Mouse (Mus musculus): ENCODE results near the gene Gm21891. TPM values are rescaled to one million over a fixed set of nuclear protein-coding genes. Genes with fewer than 3 reads are reported as not detected.
"Not testable (repeated sequence)": the region's sequence is repeated elsewhere in the genome, so short reads cannot be mapped to it uniquely, and the experiment has no call there.

Gene Gm21891
- not detected in 2 replicates for polyA plus RNA-seq (2012; rRNA removed)

- DNase-seq (ENCODE audit: extremely low spot score in 1 of 2, low spot score in 1 of 2): not testable (repeated sequence)
Observed at GRCm38 (mm10) chrY:13133392-13133791, at the start of gene Gm21891. TSS of gene Gm21891 (minus strand) at chrY:13133492.

GRCm38 (mm10) chrY:13161668-13162067 is 28.4 kb upstream of the Gm21891 start, which contains the start of gene Gm21425:
TSS of gene Gm21425 (plus strand) at chrY:13161968.
- not testable (repeated sequence) for DNase-seq (ENCODE audit: extremely low spot score in 1 of 2, low spot score in 1 of 2)

Other genes starting within 250 kb of the Gm21891 start
- not detected in 2 replicates for gene Gm20807, start 90.6 kb downstream of the Gm21891 start, polyA plus RNA-seq (2012; rRNA removed)
- gene Gm21425, start 28.5 kb upstream of the Gm21891 start, polyA plus RNA-seq (2012; rRNA removed): not detected in 2 replicates
- gene Gm21828, start 90.4 kb upstream of the Gm21891 start, polyA plus RNA-seq (2012; rRNA removed): not detected in 2 replicates
- gene Gm21440, start 118.9 kb upstream of the Gm21891 start, polyA plus RNA-seq (2012; rRNA removed): not detected in 2 replicates
- gene Gm21454, start 119.0 kb upstream of the Gm21891 start, polyA plus RNA-seq (2012; rRNA removed): not detected in 2 replicates
- not detected in 2 replicates for gene Gm21725, start 215.6 kb upstream of the Gm21891 start, polyA plus RNA-seq (2012; rRNA removed)

All from frontal cortex, adult 2 months (tissue).